Mouse (Mus musculus) G1E (cell line): ENCODE measurements around the gene Senp8. TPM values are rescaled to one million over a fixed set of nuclear protein-coding genes. Genes with fewer than 3 reads are reported as not detected.
"Not testable (repeated sequence)": the region's sequence is repeated elsewhere in the genome, so short reads cannot be mapped to it uniquely, and the experiment has no call there.

Experiments used
- ATAC-seq: 2 replicates; pipeline ENCODE4 v1.8.0; 2016; ENCODE audit warnings: mild to moderate bottlenecking; ENCODE audit not compliant: insufficient number of reproducible peaks, poor library complexity, low FRiP score, severe bottlenecking; ENCODE audit errors: extremely low read depth
- DNase-seq: peaks from one replicate; pipeline ENCODE4 v3.0.0; 2012; ENCODE audit warnings: low spot score
- H3K27me3 ChIP-seq: 2 replicates; pipeline ENCODE4 v1.6.1; 2012; ENCODE audit warnings: mild to moderate bottlenecking, low read length, inconsistent platforms; ENCODE audit not compliant: insufficient read depth
- H3K36me3 ChIP-seq: replicated peaks from 2 replicates; pipeline ENCODE3; 2012; ENCODE audit warnings: mild to moderate bottlenecking, inconsistent platforms
- H3K4me1 ChIP-seq: 2 replicates; pipeline ENCODE4 v1.6.1; 2012; ENCODE audit warnings: low read depth, low read length, inconsistent platforms, mixed read lengths; ENCODE audit not compliant: insufficient read depth
- H3K4me3 ChIP-seq: 2 replicates; pipeline ENCODE4 v1.5.1; 2012; ENCODE audit warnings: low read depth, mild to moderate bottlenecking, inconsistent platforms, low read length, moderate library complexity, mixed read lengths
- H3K9me3 ChIP-seq: replicated peaks from 2 replicates; pipeline ENCODE4 v1.6.1; 2012; ENCODE audit warnings: inconsistent platforms
- CTCF ChIP-seq: IDR thresholded peaks from 2 replicates; pipeline ENCODE4 v1.5.1; 2012; ENCODE audit warnings: low read depth, low read length, inconsistent platforms, mixed read lengths
- GATA1 ChIP-seq: IDR thresholded peaks from 2 replicates; pipeline ENCODE4 v1.6.1; 2012; ENCODE audit warnings: borderline replicate concordance, low read length, inconsistent platforms, mixed read lengths
- GATA2 ChIP-seq: IDR thresholded peaks from 2 replicates; pipeline ENCODE4 v1.6.1; 2012; ENCODE audit warnings: low read depth, low read length, inconsistent platforms, borderline replicate concordance
- POLR2AphosphoS5 ChIP-seq: IDR thresholded peaks from 2 replicates; pipeline ENCODE4 v1.6.1; 2012; ENCODE audit warnings: low read depth, low read length, inconsistent platforms; ENCODE audit not compliant: insufficient replicate concordance
- TAL1 ChIP-seq: conservative IDR thresholded peaks from 2 replicates; pipeline ENCODE4 v1.6.1; 2012; ENCODE audit warnings: low read depth, low read length, inconsistent platforms, mixed read lengths
- polyA plus RNA-seq: library from polyadenylated mRNA; stranded (reverse); fragments of >175 nt; gene quantifications from 2 replicates; pipeline ENCODE4 v1.2.3, GENCODE M21; 2012
- total RNA-seq, 2 experiments: library from RNA; stranded (forward) in 1 of 2; stranded (reverse) in 1 of 2; fragments of 200-1000 nt in 1 of 2; fragments of >200 nt in 1 of 2; fragmentation: Nextera tagmentation in 1 of 2; gene quantifications; 2 replicates each; pipeline ENCODE4 v1.2.3; 2014 to 2017

Gene Senp8
- 23.1 and 27.1 TPM in 2 replicates for total RNA-seq (2014; fragmentation: Nextera tagmentation)
- total RNA-seq (2017) = 14.5 and 15.0 TPM in 2 replicates
- polyA plus RNA-seq = 0.33 and 0.43 TPM in 2 replicates

DNA sequence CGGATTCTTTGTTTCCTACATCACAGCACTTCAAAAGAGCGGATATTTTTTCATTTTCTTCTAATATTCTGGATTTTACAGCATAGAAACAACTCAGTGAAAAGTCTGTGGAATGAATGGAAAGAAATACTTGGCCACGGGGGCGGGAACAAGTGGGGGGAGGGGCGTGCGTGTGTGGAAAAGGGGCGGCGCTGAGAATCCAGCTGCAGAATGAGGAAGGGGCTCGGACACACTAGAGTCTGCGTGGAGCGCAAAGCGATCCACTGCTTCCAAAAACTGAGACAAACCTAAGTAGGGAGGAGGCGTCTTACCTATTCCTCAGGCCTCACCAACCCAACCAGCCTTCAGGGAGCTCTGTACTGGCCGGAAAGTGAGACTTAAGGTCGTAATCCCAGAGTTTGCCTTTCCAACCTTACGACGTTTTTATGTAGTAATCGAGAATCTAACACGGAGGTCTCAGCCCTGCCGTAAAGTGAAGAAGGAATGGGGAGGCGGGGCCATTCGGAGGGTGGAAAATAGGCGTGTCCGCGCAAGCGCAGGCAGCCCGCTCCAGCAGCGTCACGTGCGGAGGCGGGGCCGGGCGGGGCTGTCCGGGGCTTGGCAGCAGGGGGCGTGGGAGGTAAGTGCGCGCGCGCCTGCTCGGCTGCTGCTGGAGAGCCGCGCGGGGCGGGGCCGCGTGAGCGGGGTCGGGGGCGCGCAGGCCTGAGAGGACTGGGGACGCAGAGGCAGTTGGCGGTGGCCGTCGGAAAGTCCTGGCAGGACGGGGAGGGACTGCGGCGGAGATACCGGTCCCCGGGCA is at the start of gene Senp8, which contains the start of gene Myo9a:
TSS of gene Senp8 (minus strand) at position 444 of the 799 bp plus-strand sequence.
TSS of gene Myo9a (plus strand) at position 630 of the 799 bp plus-strand sequence.
- H3K4me3 ChIP-seq = peak within 1 kb of the TSS; percentile 89
- ATAC-seq (peak; percentile 51), DNase-seq (peak; percentile 85)
- H3K4me1 ChIP-seq = peaks cover 35% of the 10 kb centered on the region
- TF ChIP-seq POLR2AphosphoS5 = no peak
- TF ChIP-seq GATA2 = no peak
- no peak for TF ChIP-seq TAL1
- TF ChIP-seq CTCF = no peak
- no peak for TF ChIP-seq GATA1
- no peaks in the 10 kb centered on the region for H3K36me3 ChIP-seq
- H3K27me3 ChIP-seq = no peaks in the 10 kb centered on the region
- no peaks in the 10 kb centered on the region for H3K9me3 ChIP-seq

DNA sequence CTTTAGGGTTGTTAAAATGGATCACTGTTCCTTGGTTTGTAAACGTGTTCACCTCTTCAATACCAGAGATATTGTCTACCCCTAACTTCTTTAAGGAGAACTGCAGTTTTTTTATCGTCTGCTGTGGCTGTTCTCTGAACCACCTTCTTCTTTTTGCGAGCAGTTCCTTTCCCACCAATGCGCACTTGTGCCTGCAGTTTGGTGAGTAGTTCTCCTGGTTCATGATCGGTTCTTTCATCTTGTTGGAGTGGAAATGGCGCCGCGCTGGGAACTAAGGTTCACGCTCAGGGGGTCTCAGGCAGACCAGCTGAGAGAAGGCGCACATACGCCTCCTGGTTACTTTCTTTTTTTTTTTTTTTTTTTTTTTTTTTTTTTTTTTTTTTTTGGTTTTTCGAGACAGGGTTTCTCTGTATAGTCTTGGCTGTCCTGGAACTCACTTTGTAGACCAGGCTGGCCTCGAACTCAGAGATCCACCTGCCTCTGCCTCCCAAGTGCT is 16.5 kb upstream of the Senp8 start:
- H3K4me3 ChIP-seq, H3K27me3 ChIP-seq, H3K9me3 ChIP-seq, H3K4me1 ChIP-seq, DNase-seq, ATAC-seq, H3K36me3 ChIP-seq: not testable (repeated sequence)

DNA sequence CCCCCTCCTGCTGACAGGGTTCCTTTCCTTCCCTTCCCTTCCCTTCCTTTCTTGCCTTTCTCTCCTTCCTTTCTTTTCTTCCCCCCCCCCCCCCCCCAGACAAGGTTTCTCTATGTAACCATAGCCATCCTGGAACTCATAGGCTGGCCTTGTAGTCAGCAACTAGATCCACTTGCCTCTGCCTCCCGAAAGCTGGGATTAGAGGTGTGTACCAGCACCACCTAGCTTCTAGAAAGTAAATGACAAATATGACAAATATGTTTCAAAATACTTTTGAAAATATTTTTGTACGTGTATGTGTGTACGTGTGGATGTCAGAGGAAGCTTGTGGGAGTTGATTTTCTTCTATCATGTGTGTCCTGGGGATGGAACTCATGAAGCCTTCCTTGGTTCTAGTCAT is 10.0 kb upstream of the Senp8 start:
- no peak for ATAC-seq
- Histone ChIP-seq H3K36me3 (no peaks in the 10 kb centered on the region), H3K9me3 (no peaks in the 10 kb centered on the region), H3K27me3 (no peaks in the 10 kb centered on the region), H3K4me1 (peaks cover 3% of the 10 kb centered on the region; the same call in 1 of the 2 replicates), H3K4me3 (no peak overlapping the region)
- TF ChIP-seq POLR2AphosphoS5 = no peak
- no peak for TF ChIP-seq GATA2
- no peak for TF ChIP-seq TAL1
- TF ChIP-seq GATA1 = no peak
- TF ChIP-seq CTCF = no peak
- DNase-seq = no peak

DNA sequence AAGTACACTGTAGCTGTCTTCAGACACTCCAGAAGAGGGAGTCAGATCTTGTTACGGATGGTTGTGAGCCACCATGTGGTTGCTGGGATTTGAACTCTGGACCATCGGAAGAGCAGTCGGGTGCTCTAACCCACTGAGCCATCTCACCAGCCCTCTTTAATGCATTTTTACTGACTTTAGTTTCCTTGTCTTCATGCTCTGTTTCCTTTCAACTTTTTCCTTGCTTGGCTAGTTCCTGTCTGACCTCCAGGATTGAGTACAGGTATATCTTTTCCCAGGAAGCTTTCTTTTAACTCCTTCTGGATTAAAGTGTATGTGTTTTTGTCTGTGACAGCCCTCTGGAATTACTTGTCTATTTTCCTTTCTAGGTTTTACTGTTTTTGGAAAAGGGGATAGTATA is 6.5 kb upstream of the Senp8 start:
- H3K4me3 ChIP-seq, H3K27me3 ChIP-seq, ATAC-seq, DNase-seq, H3K36me3 ChIP-seq, H3K9me3 ChIP-seq: not testable (repeated sequence)
- H3K4me1 ChIP-seq = peaks cover 14% of the 10 kb centered on the region

DNA sequence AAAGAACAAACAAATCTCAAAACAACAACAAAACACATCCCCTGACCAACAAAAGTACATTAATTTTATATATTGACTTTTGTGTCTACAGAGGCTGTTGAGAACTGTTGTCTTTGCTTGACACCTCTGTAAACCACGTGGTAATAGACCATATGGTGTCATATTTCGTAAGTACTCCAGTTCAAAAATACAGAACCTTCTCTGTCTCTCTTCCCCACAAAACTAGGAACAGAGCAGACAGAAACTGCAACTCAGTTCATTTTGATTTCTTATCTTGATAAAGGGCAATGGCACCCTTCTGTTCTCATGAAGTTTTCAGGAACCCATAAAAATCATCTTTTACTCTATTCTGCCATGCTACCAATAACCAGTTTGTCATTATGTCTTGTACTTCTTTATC is 4.7 kb upstream of the Senp8 start:
- H3K4me3 ChIP-seq = no peak overlapping the region
- H3K9me3 ChIP-seq = no peaks in the 10 kb centered on the region
- no peaks in the 10 kb centered on the region for H3K27me3 ChIP-seq
- DNase-seq = no peak
- H3K36me3 ChIP-seq = no peaks in the 10 kb centered on the region
- TF ChIP-seq POLR2AphosphoS5 (no peak), GATA2 (no peak), GATA1 (no peak), TAL1 (no peak), CTCF (no peak)
- no peak for ATAC-seq
- H3K4me1 ChIP-seq = peaks cover 19% of the 10 kb centered on the region

DNA sequence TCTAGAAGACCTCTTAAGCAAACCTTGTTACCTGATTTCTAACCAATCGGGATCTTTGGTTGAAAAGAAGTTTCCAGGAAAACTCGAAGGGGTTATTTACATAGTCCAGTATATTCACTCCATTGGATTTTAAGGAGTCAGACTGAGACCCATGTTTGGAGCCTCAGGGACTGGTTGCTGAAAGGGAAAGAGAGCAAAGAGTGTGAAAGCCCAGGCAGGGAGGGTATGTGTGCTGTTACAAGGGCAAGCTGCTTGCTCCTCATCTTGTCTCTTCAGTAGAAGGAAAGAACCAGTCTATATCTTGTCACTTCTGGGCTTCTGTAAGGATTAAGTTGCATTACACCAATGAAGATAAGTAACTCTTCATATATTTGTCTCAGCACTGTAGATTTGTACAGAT is 1.5 kb upstream of the Senp8 start:
- no peak for DNase-seq
- TF ChIP-seq CTCF (no peak), TAL1 (no peak), GATA2 (no peak), GATA1 (no peak)
- Histone ChIP-seq H3K9me3 (no peaks in the 10 kb centered on the region), H3K4me1 (peaks cover 38% of the 10 kb centered on the region), H3K4me3 (peak overlapping the region; percentile 89; the same call in 1 of the 2 replicates), H3K27me3 (no peaks in the 10 kb centered on the region), H3K36me3 (no peaks in the 10 kb centered on the region)
- no peak for ATAC-seq

DNA sequence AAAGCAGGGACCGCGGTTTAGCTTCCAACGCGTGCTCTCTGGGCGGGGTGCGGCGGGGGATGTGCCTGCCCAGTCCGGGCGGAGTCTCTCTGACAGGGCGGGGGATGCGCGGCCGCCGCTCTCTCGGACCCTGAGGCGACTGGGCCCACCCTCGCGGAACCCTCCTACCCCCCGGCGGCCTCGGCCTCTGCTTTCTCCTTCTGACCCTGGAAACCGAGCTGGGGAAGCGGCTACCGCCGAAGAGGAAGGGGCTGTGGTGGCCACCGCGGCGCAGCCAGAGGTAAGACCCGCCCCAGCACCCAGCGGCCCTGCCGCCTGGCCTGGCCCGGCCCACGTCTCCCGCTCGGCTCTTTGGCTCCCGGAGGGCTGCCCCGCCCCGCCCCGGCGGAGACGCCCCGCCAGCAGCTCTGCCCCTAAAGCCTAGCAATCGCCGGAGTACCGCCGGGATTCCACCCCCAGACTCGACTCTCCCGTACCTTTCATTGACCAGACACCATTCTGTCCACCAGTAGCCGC is 614 bp upstream of the Senp8 start:
- Histone ChIP-seq H3K4me3 (peak overlapping the region; percentile 89), H3K27me3 (no peaks in the 10 kb centered on the region), H3K4me1 (peaks cover 38% of the 10 kb centered on the region), H3K9me3 (no peaks in the 10 kb centered on the region), H3K36me3 (no peaks in the 10 kb centered on the region)
- ATAC-seq (peak; percentile 26; the same call in 1 of the 2 replicates), DNase-seq (peak; percentile 84)
- no peak for TF ChIP-seq GATA1
- no peak for TF ChIP-seq CTCF
- no peak for TF ChIP-seq POLR2AphosphoS5
- no peak for TF ChIP-seq GATA2
- no peak for TF ChIP-seq TAL1
